Mouse (Mus musculus): Measurements from ENCODE around the gene Tnks2. TPM values are rescaled to one million over a fixed set of nuclear protein-coding genes. Genes with fewer than 3 reads are reported as not detected.
"Not testable (repeated sequence)": the region's sequence is repeated elsewhere in the genome, so short reads cannot be mapped to it uniquely, and the experiment has no call there.

Gene Tnks2
- polyA plus RNA-seq, 1 experiment from 2014 or later: 95.9 TPM

GRCm38 (mm10) chr19:36819199-36819598, 14.8 kb upstream of the Tnks2 start:
- no peaks in the 10 kb centered on the region for H3K36me3 ChIP-seq (ENCODE audit: control insufficient read depth, insufficient read depth, low read length)

GRCm38 (mm10) chr19:36820469-36820868, 13.6 kb upstream of the Tnks2 start:
- Histone ChIP-seq H3K4me1 (ENCODE audit: control insufficient read depth, insufficient read depth, low read length) (no peaks in the 10 kb centered on the region), H3K4me3 (replicated peaks; ENCODE audit: low read depth, low read length) (no peak overlapping the region), H3K36me3 (ENCODE audit: control insufficient read depth, insufficient read depth, low read length) (no peaks in the 10 kb centered on the region), H3K9me3 (ENCODE audit: control insufficient read depth, low read length) (no peaks in the 10 kb centered on the region), H3K4me2 (ENCODE audit: low read length) (no peak overlapping the region), H3K9ac (replicated peaks; ENCODE audit: low read length) (no peak overlapping the region), H3K27me3 (ENCODE audit: control insufficient read depth, insufficient read depth, low read length) (no peaks in the 10 kb centered on the region), H3K27ac (replicated peaks; ENCODE audit: low read depth, low read length) (no peak overlapping the region)
- ATAC-seq (ENCODE audit: low FRiP score, low TSS enrichment) (no peak), DNase-seq (no peak)
- 91% methylated on average over 4 of the region's 4 CpGs for WGBS

More at GRCm38 (mm10) chr19:36819199-36819598, 14.8 kb upstream of the Tnks2 start:
- no peak overlapping the region for H3K4me3 ChIP-seq (replicated peaks; ENCODE audit: low read depth, low read length)
- DNase-seq (no peak), ATAC-seq (ENCODE audit: low FRiP score, low TSS enrichment) (no peak)
- H3K27me3 ChIP-seq (ENCODE audit: control insufficient read depth, insufficient read depth, low read length): no peaks in the 10 kb centered on the region
- 82% methylated on average over 6 of the region's 6 CpGs for WGBS
- no peaks in the 10 kb centered on the region for H3K4me1 ChIP-seq (ENCODE audit: control insufficient read depth, insufficient read depth, low read length)
- no peaks in the 10 kb centered on the region for H3K9me3 ChIP-seq (ENCODE audit: control insufficient read depth, low read length)
- no peak overlapping the region for H3K27ac ChIP-seq (replicated peaks; ENCODE audit: low read depth, low read length)
- no peak overlapping the region for H3K4me2 ChIP-seq (ENCODE audit: low read length)
- H3K9ac ChIP-seq (replicated peaks; ENCODE audit: low read length): no peak overlapping the region

- H3K27me3 ChIP-seq (ENCODE audit: control insufficient read depth, insufficient read depth, low read length); H3K27ac ChIP-seq (replicated peaks; ENCODE audit: low read depth, low read length); ATAC-seq (ENCODE audit: low FRiP score, low TSS enrichment); H3K4me3 ChIP-seq (replicated peaks; ENCODE audit: low read depth, low read length); H3K36me3 ChIP-seq (ENCODE audit: control insufficient read depth, insufficient read depth, low read length); H3K9ac ChIP-seq (replicated peaks; ENCODE audit: low read length); H3K4me2 ChIP-seq (ENCODE audit: low read length); H3K9me3 ChIP-seq (ENCODE audit: control insufficient read depth, low read length); H3K4me1 ChIP-seq (ENCODE audit: control insufficient read depth, insufficient read depth, low read length); DNase-seq: not testable (repeated sequence)
- 89% methylated on average over 6 of the region's 6 CpGs for WGBS
Measured at GRCm38 (mm10) chr19:36821301-36821700, 12.7 kb upstream of the Tnks2 start.

GRCm38 (mm10) chr19:36822701-36823100, 11.3 kb upstream of the Tnks2 start:
- Histone ChIP-seq H3K4me2 (ENCODE audit: low read length) (no peak overlapping the region), H3K4me1 (ENCODE audit: control insufficient read depth, insufficient read depth, low read length) (no peaks in the 10 kb centered on the region), H3K9ac (replicated peaks; ENCODE audit: low read length) (no peak overlapping the region), H3K36me3 (ENCODE audit: control insufficient read depth, insufficient read depth, low read length) (no peaks in the 10 kb centered on the region), H3K27me3 (ENCODE audit: control insufficient read depth, insufficient read depth, low read length) (no peaks in the 10 kb centered on the region), H3K27ac (replicated peaks; ENCODE audit: low read depth, low read length) (no peak overlapping the region), H3K9me3 (ENCODE audit: control insufficient read depth, low read length) (no peaks in the 10 kb centered on the region), H3K4me3 (replicated peaks; ENCODE audit: low read depth, low read length) (no peak overlapping the region)
- WGBS: 94% methylated on average over 4 of the region's 4 CpGs
- no peak for DNase-seq
- ATAC-seq (ENCODE audit: low FRiP score, low TSS enrichment): no peak

GRCm38 (mm10) chr19:36827650-36828049, 6.4 kb upstream of the Tnks2 start:
- Histone ChIP-seq H3K27ac (replicated peaks; ENCODE audit: low read depth, low read length) (no peak overlapping the region), H3K4me1 (ENCODE audit: control insufficient read depth, insufficient read depth, low read length) (no peaks in the 10 kb centered on the region), H3K4me3 (replicated peaks; ENCODE audit: low read depth, low read length) (no peak overlapping the region), H3K9me3 (ENCODE audit: control insufficient read depth, low read length) (no peaks in the 10 kb centered on the region), H3K4me2 (ENCODE audit: low read length) (no peak overlapping the region), H3K9ac (replicated peaks; ENCODE audit: low read length) (no peak overlapping the region), H3K27me3 (ENCODE audit: control insufficient read depth, insufficient read depth, low read length) (no peaks in the 10 kb centered on the region), H3K36me3 (ENCODE audit: control insufficient read depth, insufficient read depth, low read length) (no peaks in the 10 kb centered on the region)
- DNase-seq (no peak), ATAC-seq (ENCODE audit: low FRiP score, low TSS enrichment) (no peak)
- WGBS: 92% methylated on average over 5 of the region's 5 CpGs

- H3K4me3 ChIP-seq (replicated peaks; ENCODE audit: low read depth, low read length): no peak overlapping the region
- H3K27me3 ChIP-seq (ENCODE audit: control insufficient read depth, insufficient read depth, low read length): no peaks in the 10 kb centered on the region
- H3K9ac ChIP-seq (replicated peaks; ENCODE audit: low read length): no peak overlapping the region
- H3K36me3 ChIP-seq (ENCODE audit: control insufficient read depth, insufficient read depth, low read length): no peaks in the 10 kb centered on the region
- no peak overlapping the region for H3K4me2 ChIP-seq (ENCODE audit: low read length)
- H3K27ac ChIP-seq (replicated peaks; ENCODE audit: low read depth, low read length): no peak overlapping the region
- no peak for DNase-seq
- no peaks in the 10 kb centered on the region for H3K9me3 ChIP-seq (ENCODE audit: control insufficient read depth, low read length)
- 57% methylated on average over 8 of the region's 8 CpGs for WGBS
- ATAC-seq (ENCODE audit: low FRiP score, low TSS enrichment): no peak
- H3K4me1 ChIP-seq (ENCODE audit: control insufficient read depth, insufficient read depth, low read length): peaks cover 6% of the 10 kb centered on the region; the same call in 1 of the 2 replicates
Measured at GRCm38 (mm10) chr19:36828322-36828721, 5.7 kb upstream of the Tnks2 start.

- H3K27ac ChIP-seq (replicated peaks; ENCODE audit: low read depth, low read length): peak overlapping the region; percentile 97
- WGBS: 5% methylated on average over 19 of the region's 19 CpGs
- peaks cover 2% of the 10 kb centered on the region; the same call in 1 of the 2 replicates for H3K36me3 ChIP-seq (ENCODE audit: control insufficient read depth, insufficient read depth, low read length)
- no peak for ATAC-seq (ENCODE audit: low FRiP score, low TSS enrichment)
- H3K27me3 ChIP-seq (ENCODE audit: control insufficient read depth, insufficient read depth, low read length): no peaks in the 10 kb centered on the region
- DNase-seq: peak; percentile 74
- H3K4me3 ChIP-seq (replicated peaks; ENCODE audit: low read depth, low read length): peak overlapping the region; percentile 97
- no peaks in the 10 kb centered on the region for H3K9me3 ChIP-seq (ENCODE audit: control insufficient read depth, low read length)
- H3K4me1 ChIP-seq (ENCODE audit: control insufficient read depth, insufficient read depth, low read length): peaks cover 22% of the 10 kb centered on the region
- peak overlapping the region; percentile 89 for H3K4me2 ChIP-seq (ENCODE audit: low read length)
- peak overlapping the region; percentile 98 for H3K9ac ChIP-seq (replicated peaks; ENCODE audit: low read length)
Measured at GRCm38 (mm10) chr19:36832951-36833787, 863 bp upstream of the Tnks2 start.

GRCm38 (mm10) chr19:36834532-36835431, 750 bp downstream of the Tnks2 start:
- Histone ChIP-seq H3K4me1 (ENCODE audit: control insufficient read depth, insufficient read depth, low read length) (peaks cover 24% of the 10 kb centered on the region), H3K27me3 (ENCODE audit: control insufficient read depth, insufficient read depth, low read length) (no peaks in the 10 kb centered on the region), H3K27ac (replicated peaks; ENCODE audit: low read depth, low read length) (peak overlapping the region; percentile 97), H3K9me3 (ENCODE audit: control insufficient read depth, low read length) (no peaks in the 10 kb centered on the region), H3K9ac (replicated peaks; ENCODE audit: low read length) (peak overlapping the region; percentile 98), H3K4me3 (replicated peaks; ENCODE audit: low read depth, low read length) (peak overlapping the region; percentile 97), H3K4me2 (ENCODE audit: low read length) (peak overlapping the region; percentile 89), H3K36me3 (ENCODE audit: control insufficient read depth, insufficient read depth, low read length) (peaks cover 8% of the 10 kb centered on the region)
- ATAC-seq (ENCODE audit: low FRiP score, low TSS enrichment) (peak; percentile 52; the same call in 1 of the 2 replicates), DNase-seq (peak; percentile 58)
- WGBS: under 1% methylated on average over 55 of the region's 62 CpGs
